Mouse (Mus musculus) urinary bladder, postnatal 10 days (tissue): ENCODE results near the gene Eef2.
A peak's percentile ranks its signal among the peaks of the same experiment; 100 is the strongest.
"Not testable (repeated sequence)": the region's sequence is repeated elsewhere in the genome, so short reads cannot be mapped to it uniquely, and the experiment has no call there.

Experiments
- DNase-seq: peaks from one replicate; pipeline ENCODE4 v3.0.0; 2022; ENCODE audit warnings: low spot score

Gene Eef2

DNA sequence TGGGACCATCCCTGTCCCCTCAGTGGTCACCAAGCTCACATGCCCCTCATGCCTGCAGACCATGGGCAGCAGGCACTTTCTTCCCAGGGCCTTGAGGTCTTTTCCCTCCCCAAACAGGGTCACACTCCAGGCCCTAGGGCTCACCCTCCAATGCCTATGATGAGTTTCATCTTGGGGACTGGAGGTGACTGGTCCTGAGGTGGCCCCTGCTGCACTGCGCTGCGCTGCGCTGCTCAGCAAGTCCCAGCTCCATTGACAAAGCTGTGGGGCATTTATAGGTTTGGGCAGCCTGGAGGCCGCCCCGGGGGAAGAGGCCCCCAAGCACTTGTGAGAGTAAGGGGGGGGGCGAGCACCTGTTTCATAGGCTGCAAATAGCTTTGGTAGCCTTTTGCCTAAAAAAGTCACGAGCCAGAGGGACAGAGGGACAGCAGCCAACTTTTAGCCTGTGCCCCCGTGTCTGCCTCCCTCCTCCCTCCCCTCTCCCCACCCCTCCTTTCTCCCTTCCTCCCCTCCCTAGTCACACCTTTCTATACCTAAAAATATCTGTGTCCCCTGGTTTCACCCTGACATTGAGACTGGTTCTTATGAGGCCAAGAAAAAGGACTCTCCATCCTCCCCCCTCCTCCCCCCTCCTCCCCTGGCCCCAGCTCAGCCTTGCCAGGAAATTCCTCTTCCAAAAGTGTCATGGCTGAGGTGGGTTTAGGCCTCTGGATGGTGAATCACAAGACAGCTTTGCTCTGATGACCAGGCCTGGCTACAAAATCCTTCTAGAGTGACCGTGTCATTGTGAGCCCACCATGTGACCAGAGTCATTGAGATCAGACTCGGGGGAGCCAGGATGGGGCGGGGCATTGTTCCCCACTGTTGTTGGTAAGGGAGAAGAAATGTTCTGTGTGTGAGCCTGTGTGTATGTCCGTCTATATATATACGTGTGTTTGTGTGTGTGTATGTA, 25.7 kb downstream of the Eef2 start, which contains the start of gene Nmrk2:
TSS of gene Nmrk2 (minus strand) at position 245 of the 952 bp plus-strand sequence.
- no peak for DNase-seq

DNA sequence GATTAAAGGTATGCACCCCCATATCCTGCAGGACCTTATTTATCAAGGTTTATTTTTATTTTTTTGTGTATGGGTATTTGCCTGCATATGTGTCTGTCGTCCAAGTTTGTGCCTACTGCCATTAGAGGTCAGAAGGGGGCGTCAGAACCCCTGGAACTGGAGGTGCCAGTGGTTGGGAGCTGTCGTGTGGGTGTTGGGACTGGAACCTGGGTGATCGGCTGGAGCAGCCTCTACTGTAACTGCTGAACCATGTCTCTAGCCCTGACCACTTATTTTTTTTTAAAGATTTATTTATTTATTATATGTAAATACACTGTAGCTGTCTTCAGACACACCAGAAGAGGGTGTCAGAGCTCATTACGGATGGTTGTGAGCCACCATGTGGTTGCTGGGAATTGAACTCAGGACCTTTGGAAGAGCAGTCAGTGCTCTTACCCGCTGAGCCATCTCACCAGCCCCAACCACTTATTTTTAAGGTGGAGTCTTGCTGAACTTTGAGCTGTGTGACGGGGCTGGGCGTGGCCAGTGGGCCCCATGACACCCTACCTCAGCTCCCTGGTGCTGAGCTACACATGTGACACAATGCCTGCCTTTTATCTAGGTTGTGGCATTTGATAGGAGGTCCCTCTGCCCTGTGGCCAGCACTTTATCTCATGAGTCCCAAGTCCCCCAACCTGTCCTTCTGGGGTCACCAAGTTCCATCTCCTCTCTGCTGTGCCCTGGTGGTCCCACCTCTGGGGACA, 26.7 kb downstream of the Eef2 start:
- no peak for DNase-seq

DNA sequence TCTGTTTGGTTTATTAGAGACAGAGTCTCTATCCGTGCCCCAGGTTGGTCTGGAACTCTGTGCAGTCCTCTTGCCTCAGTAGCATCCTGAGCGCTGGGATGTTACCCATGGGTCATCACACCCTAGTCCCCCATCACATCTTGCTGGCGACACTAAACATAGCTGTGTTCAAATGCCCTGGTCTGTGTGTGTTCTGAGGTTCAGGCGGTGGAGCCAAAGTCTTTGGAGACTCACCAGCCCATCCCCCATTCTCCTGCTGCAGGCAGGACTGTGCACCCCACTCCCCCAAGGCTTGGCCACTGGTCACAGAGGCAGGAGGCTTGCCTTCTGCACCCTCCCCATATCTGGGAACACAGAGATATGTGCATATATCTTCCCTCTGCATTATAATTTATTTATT, 27.7 kb downstream of the Eef2 start:
- DNase-seq, result no peak

DNA sequence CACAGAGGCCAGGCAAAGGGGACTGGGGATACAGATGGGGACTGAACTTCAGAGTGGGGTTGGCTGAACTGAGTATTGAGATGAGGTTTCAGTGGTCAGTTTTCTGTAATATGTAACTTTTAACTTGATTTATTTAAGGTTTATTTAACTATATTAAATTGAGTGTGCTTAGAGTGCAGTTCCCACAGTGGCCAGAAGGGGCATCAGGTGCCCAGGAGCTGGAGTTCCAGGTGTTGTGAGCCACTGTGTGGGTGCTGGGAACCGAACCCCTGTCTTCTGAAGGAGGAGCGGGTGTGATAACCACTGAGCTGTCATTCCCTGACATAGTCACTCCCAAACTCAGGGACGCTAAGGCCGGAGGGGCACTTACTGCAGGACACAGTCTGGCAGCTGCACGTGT, 33.7 kb downstream of the Eef2 start:
- DNase-seq, result no peak

DNA sequence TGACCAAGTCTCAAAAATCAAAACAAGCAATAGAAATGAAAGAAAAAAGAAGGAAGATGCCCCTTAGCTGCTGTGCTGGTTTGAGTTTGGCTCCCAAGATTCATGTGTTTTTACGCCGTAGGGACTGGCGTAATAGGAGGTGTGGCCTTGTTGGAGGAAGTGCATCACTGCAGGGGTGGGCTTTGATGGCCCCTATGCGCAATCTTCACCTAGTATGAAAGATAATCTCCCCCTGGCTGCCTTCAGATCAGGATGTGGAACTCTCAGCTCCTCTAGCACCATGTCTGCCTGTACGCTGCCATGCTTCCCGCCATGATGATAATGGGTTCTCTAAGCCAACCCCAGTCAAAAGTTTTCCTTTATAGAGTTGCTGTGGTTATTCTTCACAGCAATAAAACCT, 39.8 kb downstream of the Eef2 start:
- no peak for DNase-seq

DNA sequence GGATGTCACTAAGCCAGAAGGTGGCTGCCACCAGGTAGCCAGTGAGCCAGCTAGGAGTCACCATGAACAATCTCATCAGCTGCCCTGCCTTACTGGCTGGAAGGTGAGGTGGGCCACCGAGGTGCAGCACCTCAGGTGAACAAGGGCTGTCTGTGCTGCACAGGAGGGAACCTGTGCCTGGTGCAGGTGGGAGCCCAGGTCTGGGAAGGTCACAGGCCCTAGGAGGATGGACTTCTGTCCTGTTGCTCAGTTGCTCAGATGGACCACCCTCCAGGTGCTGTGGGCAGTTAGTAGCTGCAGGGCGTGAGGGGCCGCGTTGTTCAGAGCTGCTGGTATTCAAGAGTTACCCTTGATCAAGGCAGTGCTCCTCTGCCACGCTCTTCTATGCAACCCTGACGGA, 40.4 kb downstream of the Eef2 start:
- DNase-seq, result no peak

DNA sequence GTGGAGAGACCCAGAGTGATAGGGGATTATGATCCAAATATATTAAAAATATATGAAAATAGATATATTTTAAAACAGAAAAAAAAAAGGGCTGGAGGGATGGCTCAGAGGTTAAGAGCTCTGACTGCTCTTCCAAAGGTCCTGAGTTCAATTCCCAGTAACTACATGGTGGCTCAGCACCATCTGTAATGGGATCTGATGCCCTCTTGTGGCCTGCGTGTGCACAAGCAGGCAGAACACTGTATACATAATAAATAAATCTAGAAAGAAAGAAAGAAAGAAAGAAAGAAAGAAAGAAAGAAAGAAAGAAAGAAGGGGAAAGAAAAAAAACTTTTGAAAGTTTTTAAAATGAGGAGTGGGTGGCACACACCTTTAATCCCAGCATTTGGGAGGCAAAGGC, 40.8 kb downstream of the Eef2 start:
- not testable (repeated sequence) for DNase-seq

DNA sequence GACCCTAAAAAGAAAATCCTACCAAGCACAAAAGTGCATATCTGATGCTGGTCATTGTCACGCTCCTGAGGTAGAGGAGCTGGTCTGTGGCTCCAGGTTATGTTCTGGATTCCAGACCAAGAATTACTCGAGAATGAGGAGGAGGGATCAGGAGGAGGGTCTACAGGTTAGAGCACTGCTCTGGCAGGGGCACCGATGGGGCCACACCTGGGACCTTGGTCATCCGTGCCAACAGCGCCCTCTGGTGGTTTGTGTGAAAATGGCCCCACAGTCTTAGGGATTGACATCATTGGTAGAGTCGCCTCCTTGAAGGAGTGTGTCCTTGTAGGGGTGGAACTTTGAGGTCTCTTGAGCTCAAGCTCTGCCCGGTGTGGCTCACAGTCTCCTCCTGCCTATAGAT, 41.5 kb downstream of the Eef2 start:
- peak; percentile 55 for DNase-seq

DNA sequence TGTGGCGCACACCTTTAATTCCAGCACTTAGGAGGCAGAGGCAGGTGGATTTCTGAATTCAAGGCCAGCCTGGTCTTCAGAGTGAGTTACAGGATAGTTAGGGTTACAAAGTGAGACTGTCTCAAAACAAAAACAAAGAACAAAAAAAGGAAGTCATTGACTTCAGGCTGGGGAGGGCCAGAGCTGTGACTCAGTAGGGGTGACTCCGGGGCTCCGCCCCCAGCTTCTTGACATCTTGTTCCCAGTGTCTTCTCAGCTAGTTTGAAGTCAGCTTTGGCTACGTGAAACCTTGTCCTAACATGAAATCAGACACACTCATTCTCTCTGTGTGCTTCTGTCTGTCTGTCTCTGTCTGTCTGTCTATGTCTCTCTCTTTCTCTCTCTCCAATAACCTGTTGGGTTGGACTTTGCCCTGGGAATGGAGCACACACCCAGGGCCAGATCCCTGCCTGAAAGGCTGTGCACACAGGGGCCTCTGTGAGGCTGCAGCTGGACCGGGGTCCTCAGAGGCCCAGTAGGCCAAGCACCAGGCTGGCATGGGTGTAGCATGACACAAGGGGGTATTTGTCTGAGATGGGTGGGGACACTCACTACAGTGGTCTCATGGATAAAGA, 45.1 kb downstream of the Eef2 start:
- no peak for DNase-seq

DNA sequence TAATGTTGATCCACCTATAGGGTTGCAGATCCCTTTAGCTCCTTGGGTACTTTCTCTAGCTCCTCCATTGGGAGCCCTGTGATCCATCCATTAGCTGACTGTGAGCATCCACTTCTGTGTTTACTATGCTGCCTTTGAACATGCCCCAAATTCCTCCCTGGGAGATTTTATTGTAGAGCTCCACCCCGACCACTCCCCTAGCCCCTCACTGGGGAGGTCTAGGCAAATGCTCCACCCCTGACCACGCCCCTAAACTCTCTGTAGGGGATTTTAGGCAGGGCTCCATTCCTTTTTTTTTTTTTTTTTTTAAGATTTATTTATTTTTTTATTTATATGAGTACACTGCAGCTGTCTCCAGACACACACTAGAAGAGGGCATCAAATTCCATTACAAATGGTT, 47.3 kb downstream of the Eef2 start:
- not testable (repeated sequence) for DNase-seq

DNA sequence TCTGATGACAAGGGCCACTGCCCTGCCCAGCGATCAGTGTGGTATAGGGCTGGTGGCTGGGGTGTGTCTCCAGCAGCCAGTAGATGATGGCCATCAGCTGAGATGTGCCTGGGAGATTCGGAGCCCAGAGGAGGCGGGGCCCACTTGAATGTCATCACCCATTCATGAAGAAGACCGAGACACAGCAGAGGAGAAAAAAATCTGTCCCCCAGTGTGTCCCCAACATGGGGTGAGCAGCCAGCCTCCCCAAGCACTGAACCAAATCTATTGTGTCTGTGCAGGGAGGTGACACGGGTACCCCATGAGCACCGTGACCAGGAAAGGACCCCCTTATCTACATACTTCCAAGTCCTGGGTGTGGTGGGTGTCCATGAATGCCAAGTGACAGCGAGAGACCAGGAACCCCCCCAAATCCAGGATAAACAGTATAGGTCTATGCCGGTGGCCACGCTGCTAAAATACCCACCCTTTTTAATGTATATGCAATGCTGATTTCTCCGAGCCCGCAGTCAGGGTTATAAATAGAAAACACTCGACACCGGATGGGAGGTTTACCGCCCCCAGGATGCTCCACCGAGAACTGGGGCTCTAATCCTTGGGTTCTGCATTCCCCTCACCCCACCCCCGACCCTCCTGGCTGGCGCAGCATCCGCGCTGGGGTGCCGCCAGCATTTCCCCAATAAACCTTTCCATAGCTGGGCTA, 53.5 kb downstream of the Eef2 start:
- DNase-seq, result no peak

DNA sequence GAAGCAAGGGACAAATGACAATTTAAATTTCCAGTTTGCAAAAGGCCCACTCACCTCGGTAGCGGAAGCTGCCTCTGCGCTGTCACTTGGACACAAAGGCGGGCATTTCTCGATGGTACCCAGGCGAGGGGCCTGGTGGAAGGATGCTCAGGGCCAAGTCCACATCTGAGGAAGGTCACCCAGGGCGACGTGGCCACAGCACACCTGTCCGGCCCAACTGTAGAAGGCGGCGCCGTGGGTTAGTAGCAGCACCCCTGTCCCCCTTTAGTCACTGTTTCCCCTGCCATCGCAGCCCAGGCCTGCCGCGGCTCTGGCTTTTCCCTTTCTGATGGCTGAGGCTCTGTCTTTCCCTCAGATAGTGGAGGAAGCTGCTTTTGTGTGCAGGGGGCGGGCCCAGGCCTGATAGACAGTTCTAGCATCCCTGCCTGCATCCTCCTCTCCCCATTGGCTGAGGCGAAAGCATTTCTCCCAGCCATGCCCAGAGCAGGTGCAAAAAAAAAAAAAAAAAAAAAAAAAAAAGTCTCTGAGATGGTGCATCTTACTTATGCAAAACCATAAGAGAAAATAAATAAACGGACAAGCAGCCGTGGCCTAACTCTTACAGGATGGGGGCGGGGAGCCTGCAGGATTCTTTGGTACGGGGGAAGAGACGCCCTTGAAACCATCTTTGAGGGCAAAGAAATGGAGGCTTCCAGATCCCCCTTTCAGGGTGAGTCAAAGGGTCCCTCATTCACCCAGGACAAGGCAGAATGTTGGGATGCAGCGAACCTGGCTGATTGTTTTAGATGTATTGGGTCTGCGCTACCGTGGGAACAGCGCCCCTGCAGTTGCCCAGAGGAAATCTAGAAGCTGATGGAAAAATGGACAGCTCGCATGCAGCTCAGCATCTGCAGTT, 54.3 kb downstream of the Eef2 start, which contains the start of gene Atcay:
TSS of gene Atcay (minus strand) at position 396 of the 895 bp plus-strand sequence.
- no peak for DNase-seq

DNA sequence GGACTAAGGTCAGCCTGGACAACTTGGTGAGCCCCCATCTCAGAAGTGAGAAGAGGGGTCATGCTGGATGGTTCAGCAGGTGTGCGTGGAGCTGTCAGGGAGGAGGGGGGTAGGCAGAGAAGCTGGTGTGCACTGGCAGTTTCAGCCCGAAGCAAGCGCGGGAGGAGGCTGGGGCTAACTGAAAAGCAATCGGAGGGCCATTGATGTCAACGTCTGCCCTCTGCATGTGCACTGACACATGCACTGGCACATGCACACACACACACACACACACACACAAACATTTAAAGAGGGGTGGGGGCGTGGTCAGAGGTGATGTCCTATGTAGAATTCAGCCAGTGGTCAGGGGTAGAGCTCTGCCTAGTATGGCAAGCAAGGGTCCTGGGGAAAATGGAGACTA, 55.0 kb downstream of the Eef2 start:
- no peak for DNase-seq
